Mouse (Mus musculus): ENCODE results near the gene Efcab6.

DNA sequence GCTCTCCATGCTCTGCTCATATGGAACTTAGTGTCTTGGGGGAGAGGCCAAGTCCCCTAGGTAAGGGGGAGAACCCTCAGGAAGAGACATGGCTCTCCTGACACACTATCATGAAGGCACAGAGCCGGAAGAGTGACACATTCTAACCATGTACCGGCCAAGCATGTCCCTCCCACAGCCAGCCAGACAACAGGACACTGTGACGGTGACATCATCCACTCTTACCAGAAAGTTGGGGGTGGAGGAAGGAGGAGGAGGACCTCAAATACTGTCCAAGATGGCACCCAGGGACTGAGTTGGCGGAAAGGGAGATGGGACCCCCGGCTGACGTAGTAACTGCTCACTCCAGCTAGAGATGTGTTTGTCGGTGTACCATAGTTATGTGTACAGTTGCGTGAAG is 181.4 kb downstream of the Efcab6 start:
- TF ChIP-seq CTCF (IDR thresholded peaks at IDR 0.05; ENCODE audit: low read depth) = no peak
- no peak for TF ChIP-seq EP300 (IDR thresholded peaks at IDR 0.05; ENCODE audit: low read depth)

Measured in liver, postnatal 0 days (tissue).